Mouse (Mus musculus) embryo, embryonic 10.5 days (tissue): ENCODE results near the gene Spib.

Experiments used
- DNase-seq: peaks from one replicate; pipeline ENCODE4 v3.0.0-alpha.2; 2015; ENCODE audit warnings: low spot score

Gene Spib

DNA sequence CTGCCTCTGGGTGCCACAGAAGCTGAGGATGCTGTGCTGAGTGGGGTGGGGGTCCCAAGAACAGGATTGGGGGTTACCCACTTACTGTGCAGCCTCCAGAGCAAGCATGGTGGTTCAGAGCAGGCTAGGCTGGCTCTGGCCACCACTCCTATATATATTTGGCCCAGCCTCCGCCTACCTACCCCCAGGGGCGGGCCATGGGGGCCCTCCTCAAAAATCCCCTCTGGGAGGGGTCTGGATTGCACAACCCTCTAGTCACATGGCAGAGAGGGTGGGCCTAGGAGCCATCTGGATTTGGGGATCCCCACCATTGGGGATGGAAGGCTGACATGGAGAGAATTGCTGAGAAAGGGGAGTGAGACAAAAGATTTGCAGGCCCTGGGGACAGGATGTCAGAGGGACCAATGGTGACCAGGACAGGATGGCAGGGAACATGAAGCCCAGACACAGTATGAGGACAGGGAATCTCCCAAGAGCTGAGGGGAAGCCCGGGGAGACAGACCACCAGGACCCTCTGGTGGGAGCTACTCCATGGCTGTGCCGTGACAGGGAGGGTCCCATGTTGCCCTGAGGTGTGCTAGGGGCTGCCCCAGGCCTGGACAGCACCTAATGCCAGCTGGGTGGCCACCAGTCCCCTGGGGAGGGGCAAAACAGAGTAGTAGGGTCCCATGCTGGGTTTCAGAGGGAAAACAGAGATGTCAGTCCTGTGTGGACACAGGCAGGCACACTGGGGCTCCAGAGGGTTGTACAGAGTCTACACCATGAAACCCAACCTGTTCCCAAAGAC is at the start of gene Spib:
TSS of gene Spib (minus strand) at position 126 of the 787 bp plus-strand sequence.
- no peak for DNase-seq

DNA sequence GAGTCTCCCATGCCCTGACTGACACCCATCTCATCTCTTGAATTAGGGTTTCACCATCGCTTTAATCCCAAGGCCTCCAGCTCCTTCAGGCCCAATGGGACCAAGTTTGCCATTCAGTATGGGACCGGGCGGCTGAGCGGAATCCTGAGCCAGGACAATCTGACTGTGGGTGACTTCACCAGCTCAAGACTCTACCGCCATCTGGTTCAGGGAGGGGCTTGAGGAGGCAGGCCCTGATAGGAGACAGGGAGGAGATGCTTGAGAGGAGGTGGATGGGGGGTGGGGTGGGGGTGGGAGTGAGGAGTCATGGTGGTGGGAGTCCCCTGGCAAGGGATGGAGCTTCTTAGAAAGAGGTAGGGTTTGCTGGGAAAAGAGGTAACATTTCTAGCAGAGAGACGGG is 49.8 kb upstream of the Spib start:
- no peak for DNase-seq

DNA sequence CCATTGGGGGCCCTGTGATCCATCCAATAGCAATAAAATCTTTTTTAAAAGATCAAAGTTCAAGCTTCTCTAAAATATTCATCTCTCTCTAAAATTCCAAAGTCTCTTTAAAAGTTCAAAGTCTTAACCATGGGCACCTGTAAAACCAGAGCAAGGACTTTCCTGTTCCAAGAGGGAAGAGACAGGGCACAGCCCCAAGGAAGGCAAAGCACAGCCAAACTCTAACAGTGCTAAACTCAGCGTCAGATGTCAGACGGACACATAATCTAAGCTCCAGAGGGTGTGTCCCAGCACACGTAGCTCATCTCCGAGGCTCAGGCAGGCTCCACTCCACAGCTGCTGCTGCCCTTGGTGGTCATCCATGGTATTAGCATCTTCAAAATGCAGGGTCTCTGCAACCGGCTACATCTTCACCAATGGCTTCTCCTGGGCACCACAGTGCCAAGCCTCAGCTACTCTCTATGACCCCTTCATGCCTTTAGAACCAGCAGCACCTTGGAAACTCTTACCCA is 44.5 kb upstream of the Spib start:
- no peak for DNase-seq

DNA sequence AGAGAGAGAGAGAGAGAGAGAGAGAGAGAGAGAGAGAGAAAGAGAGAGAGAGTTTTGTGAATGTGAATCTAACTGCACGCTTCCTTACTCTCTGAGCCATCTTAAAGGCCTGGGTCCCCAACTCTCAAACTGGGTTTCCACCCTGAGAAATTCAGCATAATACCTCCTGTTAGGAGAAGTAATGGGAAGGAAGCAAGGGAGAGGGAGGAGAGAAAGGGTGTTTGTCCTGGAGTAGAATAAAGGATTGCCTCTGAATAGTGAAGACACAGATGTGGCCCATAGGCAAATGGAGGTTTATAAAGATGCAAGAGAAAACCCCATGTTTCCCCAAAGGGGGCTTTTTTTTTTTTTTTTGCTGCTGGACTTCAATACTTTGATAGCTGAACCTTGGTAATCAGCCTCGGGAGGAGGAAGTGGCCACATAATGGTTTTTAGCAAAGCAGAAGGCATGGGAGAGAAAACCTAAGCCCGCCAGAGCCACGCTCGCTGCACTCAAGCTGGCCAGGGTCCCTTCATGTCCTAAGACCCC is 41.1 kb upstream of the Spib start:
- no peak for DNase-seq

DNA sequence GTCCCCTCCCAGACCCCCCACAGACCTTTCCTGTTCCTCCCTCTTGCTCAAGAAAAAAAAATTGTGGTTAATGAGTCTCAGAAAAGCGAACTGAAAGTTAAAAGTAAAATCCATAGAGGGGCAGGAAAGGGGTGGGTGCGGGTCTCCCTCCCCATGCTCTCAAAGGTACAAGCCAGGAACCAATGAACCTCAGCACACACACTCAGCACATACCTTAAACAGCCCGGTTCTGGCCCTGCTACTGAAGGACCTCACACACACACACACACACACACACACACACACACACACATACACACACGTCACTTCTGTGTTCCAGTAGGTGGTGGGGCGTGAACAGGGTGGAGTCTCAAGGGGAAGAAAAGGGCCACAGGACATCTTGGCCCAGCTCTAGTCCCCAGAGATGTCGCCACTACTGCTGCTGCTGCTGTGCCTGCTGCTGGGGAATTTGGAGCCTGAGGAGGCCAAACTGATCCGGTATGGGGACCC is 40.4 kb upstream of the Spib start, which contains the start of gene Napsa:
TSS of gene Napsa (plus strand) at position 168 of the 489 bp plus-strand sequence.
- no peak for DNase-seq

DNA sequence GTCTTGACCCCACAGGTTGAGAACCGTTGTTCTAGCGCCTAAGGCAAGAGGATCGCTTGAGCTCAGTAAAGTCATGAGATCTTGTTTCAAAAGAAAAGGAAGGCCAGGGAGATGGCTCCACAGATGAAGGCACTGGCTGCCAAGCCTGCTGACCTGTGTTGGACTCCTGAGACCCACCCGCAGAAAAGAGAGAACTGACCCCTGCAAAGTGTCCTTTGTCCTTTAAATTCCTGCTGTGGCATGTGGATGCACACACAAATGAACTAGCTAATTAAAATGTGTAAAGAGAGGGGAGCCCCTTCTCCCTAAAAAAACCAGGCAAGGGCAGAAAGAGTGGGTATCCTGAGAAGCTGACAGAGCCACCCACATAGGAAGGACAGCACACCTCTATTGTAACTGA is 39.9 kb upstream of the Spib start:
- DNase-seq: no peak

DNA sequence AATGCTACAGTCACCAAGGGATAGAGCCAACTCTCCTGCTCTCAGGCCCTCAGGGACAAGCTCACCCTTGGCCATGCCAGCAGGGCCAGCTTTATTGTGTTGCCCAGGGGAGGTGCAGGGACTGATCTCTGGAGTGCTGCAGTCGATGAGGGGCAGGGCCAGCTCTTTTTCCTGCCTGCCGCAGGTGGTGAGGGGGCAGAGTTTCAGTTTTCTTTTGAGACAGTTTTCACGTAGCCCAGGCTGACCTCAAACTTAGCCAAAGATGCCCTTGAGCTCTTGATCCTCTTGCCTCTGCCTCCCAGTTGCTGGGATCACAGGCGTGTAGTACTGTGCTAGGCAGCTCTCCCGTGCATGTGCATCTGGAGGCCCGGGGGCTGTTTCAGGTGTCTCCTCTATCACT is 39.1 kb upstream of the Spib start:
- no peak for DNase-seq

DNA sequence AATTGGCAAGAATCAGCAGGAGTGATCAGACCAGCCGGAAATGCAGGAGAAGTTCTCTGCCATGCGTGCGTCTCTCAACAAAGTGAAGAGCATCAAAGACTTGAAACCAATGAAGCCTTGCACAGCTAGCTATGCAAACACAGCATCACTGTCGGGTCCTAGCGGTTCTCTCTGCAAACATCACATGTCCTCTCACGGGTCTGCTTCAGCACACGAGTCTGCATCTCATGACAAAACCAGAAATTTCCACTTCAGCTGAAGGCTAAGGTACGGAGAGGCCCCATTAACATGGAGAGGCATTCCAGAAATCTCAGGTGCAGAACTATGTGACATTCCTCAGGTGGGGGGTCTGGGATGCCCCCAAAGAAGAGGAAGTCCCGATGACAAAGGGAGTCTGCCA is 36.9 kb upstream of the Spib start:
- no peak for DNase-seq

DNA sequence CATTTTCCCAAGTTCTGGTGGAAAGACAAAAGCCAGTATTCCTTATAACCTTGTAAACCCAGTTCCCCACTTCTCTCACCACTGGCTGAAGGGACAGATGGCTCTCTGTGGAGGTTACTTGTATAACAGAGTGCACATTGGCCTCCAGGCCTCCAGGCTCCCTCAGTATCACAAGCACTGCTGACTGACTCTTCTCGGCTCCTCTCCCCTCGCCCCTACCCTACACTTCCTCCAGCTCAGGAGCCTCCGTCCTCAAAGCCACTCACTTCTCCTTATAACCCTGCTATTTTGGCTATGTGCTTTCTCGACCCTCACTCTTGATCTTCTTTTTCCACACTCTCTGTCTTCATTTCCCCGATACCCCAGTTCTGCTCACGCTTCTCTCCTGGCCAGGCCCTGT is 33.5 kb upstream of the Spib start:
- DNase-seq: no peak

DNA sequence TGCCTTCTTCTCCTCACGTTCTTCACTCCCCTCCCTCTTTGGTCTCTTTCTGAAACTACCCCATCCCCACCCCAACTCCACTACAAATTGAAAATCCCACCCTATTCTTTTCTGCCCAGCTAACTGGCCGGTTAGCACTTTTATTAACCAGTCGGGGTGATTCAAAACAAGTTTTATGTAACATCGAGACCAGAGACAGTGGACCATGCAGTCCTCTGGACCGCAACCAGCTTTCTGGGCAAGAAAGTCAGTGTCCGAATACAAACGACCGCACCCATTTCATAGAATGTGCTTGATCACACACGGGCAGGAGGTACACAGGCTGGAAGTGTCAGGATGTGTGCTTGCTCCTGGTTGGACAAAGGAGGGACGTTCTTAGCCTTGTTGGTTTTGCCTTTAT is 32.6 kb upstream of the Spib start:
- DNase-seq: no peak

DNA sequence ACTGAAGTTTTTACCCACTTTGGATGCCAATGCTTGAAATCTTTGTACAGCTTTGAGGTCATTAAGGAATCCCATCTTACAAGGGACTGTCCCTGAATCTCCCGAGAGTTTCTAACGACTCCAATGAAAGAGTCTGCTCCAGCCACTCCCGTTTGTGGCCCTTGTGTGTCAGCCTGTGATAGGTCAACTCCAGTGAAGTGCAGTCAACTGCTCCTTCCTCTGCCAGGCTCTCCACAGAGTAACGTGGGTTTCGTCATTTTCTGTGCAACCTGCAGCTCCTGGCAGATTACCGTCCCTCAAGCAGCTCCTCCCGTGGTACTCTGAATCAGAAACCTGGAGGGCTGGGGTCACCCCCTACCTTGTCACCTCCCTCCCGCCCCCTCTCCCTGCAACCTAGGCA is 31.4 kb upstream of the Spib start:
- DNase-seq: no peak

DNA sequence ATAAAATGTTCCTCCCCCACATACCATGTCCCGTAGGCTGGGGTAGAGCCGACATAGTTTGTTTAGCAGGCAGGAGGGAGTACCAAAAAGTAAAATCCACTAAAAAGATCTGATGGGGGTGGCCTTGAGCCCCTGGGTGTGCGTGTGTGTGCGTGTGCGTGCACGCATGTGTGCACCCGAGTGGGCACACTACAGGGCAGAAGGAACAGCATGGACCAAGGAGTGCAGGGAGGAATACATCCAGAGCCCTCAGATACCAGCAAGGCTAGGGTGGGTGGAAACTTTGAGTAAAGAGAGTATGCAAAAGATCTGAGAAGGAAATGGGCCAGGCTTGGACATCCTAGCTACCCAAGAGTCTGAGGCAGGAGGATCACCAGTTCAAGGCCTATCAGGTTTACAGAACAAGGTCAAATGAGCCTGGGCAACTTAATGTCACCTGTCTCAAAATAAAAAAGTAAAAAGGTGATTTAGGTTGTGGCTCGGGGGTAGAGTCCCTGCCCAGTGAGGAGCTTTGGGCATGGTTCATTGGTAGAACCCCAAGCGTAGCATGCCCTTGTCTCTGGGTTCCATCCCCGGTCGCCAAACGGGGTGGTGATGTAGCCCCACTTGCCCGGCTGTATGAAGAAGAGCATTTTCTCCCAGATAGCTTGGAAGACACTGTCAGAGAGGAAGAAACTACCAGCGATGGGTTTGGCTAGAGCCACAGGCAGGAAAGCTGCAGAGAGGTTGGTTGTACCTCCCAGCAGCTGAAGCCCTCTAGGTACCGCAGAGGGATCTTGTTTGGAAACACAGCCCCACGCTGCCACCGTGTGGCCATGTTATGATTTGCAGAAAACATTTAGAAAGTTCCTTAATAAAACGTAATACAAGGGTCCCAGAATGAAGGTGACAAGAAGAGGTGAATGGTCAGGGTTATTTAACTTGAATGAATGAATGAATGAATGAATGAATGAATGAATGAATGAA is 28.8 kb upstream of the Spib start:
- peak; percentile 93 for DNase-seq

DNA sequence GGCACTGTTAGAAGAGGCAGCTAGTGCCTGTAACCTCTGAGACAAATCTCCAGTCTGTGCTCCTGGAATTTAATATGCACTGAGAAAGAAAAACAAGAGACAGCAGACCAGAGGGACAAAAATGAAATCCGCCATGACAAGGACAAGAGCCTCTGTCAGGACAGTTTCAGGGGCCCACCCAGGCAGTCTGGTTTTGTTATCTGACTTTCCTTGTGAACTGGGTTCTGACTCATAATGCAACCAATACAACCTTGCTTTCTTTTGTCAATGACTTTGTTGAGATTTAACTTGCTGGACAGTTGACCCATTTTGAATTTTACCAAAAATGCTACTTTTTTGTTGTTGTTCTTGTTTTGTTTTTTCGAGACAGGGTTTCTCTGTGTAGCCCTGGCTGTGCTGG is 25.8 kb upstream of the Spib start:
- no peak for DNase-seq

DNA sequence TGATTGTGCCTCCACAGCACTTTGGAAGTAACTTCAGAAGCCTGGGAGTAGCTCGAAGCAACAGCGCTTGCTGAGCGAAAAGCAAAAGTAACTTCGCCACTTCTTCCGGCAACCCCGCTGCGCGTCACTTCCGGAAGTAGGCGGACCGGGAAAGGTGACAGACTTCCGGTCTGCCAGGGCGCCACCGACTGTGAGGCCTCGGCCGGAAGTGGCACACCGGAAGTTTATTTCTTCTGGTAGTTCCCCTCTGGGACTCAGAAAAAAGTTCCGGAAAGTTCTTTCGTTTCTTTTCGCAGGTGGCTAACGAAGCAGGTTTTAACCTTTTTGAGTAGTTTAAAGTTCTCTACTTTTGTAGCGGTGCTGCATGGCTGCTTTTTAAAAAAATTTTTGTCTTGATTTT is 22.0 kb upstream of the Spib start, which contains the start of gene Nr1h2:
TSS of gene Nr1h2 (minus strand) at position 126 of the 400 bp plus-strand sequence.
- DNase-seq: peak; percentile 98

DNA sequence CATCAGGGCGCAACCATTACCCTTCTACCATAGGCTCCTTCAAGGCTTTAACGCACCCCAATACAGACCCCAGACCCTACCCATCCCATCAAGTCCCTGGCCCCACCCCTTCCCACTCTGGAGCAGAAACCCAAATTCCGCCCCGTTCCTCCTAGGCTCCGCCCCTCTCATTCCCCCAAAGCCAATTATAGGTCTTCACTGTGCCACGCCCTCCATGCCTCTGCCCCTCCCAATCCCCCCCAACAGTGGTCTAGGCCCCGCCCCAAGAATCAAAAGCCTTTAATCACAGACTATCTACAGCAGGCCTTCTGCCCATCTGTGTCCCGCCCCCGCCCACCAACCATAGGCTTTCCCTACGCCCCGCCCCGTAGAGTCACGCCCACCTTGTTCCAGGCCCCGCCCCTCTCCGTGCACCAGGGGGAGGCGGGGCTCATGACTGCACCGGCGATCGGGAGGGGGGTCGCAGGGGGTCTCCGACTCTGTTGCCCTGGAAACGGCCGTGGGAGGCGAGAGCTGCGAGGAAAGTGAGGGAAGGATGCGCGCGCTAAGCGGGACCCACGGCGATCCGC is 21.4 kb upstream of the Spib start:
- DNase-seq: peak; percentile 96

DNA sequence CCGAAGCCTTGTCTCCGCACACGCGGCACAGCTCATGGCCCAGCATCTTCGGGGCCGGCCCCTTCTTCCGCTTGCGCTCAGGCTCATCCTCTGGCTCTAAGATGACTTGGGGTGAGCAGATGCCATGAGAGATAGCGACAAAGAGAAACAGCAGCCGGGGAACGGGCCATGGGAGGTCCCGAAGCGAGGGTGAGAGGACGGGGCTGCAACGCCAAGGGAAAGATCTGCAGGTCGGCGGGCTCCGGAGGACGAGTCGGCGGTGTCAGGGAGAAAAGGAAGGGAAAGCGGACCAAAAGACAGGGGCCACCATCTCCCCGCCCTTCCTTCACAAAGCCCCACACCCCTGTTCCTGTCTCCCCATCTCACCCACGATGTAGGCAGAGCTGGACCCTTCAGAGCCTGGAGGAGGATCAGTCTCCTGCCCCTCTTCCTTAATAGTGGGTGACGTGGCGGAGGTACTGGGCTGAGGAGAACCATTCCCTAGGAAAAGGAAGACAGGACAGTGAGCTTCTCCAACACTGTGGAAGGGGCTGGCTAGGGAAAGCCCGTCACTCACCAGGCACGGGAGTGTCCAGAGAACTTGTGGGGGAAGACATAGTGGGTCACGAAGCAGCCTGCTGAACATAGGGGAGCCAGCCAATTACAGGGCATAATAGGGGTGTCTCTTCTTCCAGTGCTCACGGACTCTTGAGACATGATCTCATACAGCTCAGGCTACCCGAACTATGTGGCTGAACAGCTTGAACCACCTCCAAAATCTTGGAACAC is 20.5 kb upstream of the Spib start:
- no peak for DNase-seq

DNA sequence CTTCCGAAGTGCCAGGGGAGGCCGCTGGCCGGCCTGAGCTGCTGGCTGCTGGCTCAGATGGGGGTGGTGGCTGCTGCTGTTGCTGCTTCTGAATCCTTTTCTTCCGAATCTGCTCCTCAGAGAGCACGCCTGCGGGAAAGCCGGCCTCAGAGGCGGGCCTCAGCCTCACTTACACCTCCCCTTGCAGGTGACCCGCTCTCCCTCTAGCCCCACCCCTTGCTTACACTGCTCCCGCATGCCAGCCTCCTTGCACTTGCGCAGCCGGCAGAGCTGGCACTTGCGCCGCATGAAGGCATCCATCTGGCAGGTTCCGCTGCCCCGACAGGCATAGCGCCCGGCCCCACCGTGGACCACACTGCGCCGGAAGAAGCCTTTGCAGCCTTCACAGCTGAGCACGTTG is 19.9 kb upstream of the Spib start:
- no peak for DNase-seq

DNA sequence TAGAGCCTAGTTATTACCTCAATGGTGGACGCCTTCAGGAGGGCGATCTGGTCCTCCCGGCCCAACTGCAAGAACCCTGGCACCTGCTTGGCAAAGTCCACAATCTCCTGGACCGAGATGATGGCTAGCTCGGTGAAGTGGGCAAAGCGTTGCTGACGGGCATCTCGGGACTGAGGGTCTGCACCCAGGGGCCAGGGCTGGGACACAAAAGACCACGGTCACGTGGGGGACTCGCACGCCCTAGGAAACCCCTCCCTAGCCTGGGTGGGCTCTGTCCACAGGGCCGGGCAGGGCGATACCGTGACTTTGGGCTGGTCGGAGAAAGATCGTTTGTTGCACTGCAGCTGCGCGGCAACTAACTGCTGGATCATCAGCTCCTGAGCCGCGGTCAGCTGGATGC is 19.4 kb upstream of the Spib start:
- DNase-seq: no peak

DNA sequence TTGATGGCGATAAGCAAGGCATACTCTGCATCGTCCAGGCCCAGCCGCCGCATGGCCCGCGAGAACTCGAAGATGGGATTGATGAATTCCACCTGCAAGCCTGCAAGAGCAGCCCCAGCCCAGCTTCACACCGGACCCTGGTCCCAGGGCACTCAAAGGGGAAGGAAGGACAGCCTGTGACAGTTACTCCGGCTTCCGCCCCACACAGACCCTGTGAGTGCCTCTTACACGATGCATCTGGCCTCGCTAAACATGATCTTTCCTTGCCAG is 18.5 kb upstream of the Spib start:
- DNase-seq: no peak

DNA sequence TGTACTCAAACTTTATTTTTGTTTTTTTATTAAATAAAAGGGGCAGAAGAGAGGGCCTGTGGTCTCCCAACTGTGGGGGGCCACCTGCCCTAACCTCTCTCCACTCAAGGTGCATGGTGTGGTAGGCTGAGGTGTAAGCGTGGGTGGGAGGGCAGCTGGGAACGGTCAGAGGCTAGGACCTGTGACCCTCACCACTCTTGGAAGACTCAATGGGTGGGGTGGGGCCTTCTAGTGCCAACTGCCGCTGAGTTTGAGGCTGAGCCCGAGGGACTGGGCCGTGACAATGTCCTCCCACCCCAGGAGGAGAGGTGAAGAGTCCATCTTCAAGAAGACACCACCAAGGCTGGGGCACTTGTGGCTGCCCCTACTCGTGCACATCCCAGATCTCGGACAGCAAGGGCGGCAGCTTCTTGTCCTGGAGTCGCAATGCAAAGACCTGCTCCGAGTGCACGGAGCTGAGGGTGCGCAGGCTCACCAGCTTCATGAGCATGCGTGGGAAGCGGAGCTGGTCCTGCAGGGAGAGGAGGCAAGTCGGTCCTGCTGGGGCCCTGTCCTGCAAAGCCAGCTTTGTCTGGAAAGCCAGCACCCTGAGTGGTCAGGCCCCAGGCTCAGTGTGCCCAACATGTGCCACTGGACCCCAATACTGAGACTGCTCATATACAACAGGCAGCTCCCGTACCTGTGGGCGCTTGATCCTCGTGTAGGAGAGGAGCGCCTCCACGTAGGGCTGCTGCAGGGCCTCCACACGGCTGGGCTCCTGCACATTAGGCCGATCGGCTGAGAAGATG is 17.9 kb upstream of the Spib start:
- no peak for DNase-seq
